Mouse (Mus musculus) large intestine, adult 2 months (tissue): Measurements from ENCODE around the gene Adprm. TPM values are rescaled to one million over a fixed set of nuclear protein-coding genes. Genes with fewer than 3 reads are reported as not detected.
"Not testable (repeated sequence)": the region's sequence is repeated elsewhere in the genome, so short reads cannot be mapped to it uniquely, and the experiment has no call there.

Experiments
- DNase-seq: peaks from one replicate; pipeline ENCODE4 v3.0.0-alpha.2; 2012; ENCODE audit warnings: low read depth, low spot score
- WGBS: fragments of 180-500 bp; shearing (Covaris S2); methylation state at CpG from one replicate; pipeline ENCODE4 v1.1.7; 2018; 5-methylcytosine and 5-hydroxymethylcytosine counted together
- polyA plus RNA-seq: library from polyadenylated mRNA; depleted of rRNA; stranded (reverse); fragments of >200 nt; gene quantifications from 2 replicates; pipeline ENCODE4 v1.2.3, GENCODE M21; 2012; rRNA removed

The Adprm gene
- 21.1 and 32.6 TPM in 2 replicates for polyA plus RNA-seq

GRCm38 (mm10) chr11:67052321-67052952 is at the start of gene Adprm, which contains the start of gene Sco1:
TSS of gene Adprm (minus strand) at chr11:67052594.
TSS of gene Sco1 (plus strand) at chr11:67052670.
- DNase-seq: peak; percentile 90
- WGBS: under 1% methylated on average over 50 of the region's 50 CpGs

GRCm38 (mm10) chr11:67101713-67102112 is 49.3 kb upstream of the Adprm start:
- WGBS: 26% methylated on average over 8 of the region's 8 CpGs

GRCm38 (mm10) chr11:67100169-67100568 is 47.8 kb upstream of the Adprm start:
- no peak for DNase-seq
- 27% methylated on average over 6 of the region's 6 CpGs for WGBS

More at GRCm38 (mm10) chr11:67101713-67102112, 49.3 kb upstream of the Adprm start:
- DNase-seq: no peak

- DNase-seq: no peak
- 90% methylated on average over 16 of the region's 16 CpGs for WGBS
Observed at GRCm38 (mm10) chr11:67099241-67099640, 46.8 kb upstream of the Adprm start.

- no peak for DNase-seq
- 71% methylated on average over 11 of the region's 11 CpGs for WGBS
Observed at GRCm38 (mm10) chr11:67098427-67098826, 46.0 kb upstream of the Adprm start.

- 91% methylated on average over 10 of the region's 10 CpGs for WGBS
- DNase-seq: no peak
Observed at GRCm38 (mm10) chr11:67097709-67098108, 45.3 kb upstream of the Adprm start.

GRCm38 (mm10) chr11:67094470-67094869 is 42.1 kb upstream of the Adprm start:
- 63% methylated on average over 29 of the region's 29 CpGs for WGBS

GRCm38 (mm10) chr11:67093652-67094051 is 41.3 kb upstream of the Adprm start:
- DNase-seq: no peak
- WGBS: 95% methylated on average over 5 of the region's 5 CpGs

More at GRCm38 (mm10) chr11:67094470-67094869, 42.1 kb upstream of the Adprm start:
- no peak for DNase-seq

- WGBS: 71% methylated on average over 9 of the region's 9 CpGs
- no peak for DNase-seq
Observed at GRCm38 (mm10) chr11:67093201-67093600, 40.8 kb upstream of the Adprm start.

GRCm38 (mm10) chr11:67092354-67092753 is 40.0 kb upstream of the Adprm start:
- 79% methylated on average over 12 of the region's 12 CpGs for WGBS
- DNase-seq: not testable (repeated sequence)

GRCm38 (mm10) chr11:67087225-67087624 is 34.8 kb upstream of the Adprm start:
- DNase-seq: no peak
- WGBS: 78% methylated on average over 12 of the region's 12 CpGs

GRCm38 (mm10) chr11:67086467-67087164 is 34.2 kb upstream of the Adprm start:
- DNase-seq: no peak

GRCm38 (mm10) chr11:67085489-67085888 is 33.1 kb upstream of the Adprm start:
- 2% methylated on average over 6 of the region's 6 CpGs for WGBS
- peak; percentile 69 for DNase-seq

More at GRCm38 (mm10) chr11:67086467-67087164, 34.2 kb upstream of the Adprm start:
- WGBS: 27% methylated on average over 9 of the region's 9 CpGs

- DNase-seq: no peak
- WGBS: 51% methylated on average over 32 of the region's 32 CpGs
Observed at GRCm38 (mm10) chr11:67083712-67084340, 31.4 kb upstream of the Adprm start.

GRCm38 (mm10) chr11:67083239-67083638 is 30.8 kb upstream of the Adprm start:
- WGBS: 71% methylated on average over 6 of the region's 6 CpGs
- no peak for DNase-seq

GRCm38 (mm10) chr11:67082793-67083192 is 30.4 kb upstream of the Adprm start:
- no peak for DNase-seq
- 74% methylated on average over 13 of the region's 13 CpGs for WGBS

GRCm38 (mm10) chr11:67082188-67082587 is 29.8 kb upstream of the Adprm start:
- WGBS: 86% methylated on average over 7 of the region's 7 CpGs
- DNase-seq: no peak

- WGBS: 6% methylated on average over 11 of the region's 11 CpGs
- peak; percentile 61 for DNase-seq
Observed at GRCm38 (mm10) chr11:67081125-67081649, 28.8 kb upstream of the Adprm start.

GRCm38 (mm10) chr11:67080168-67080567 is 27.8 kb upstream of the Adprm start:
- 2% methylated on average over 3 of the region's 3 CpGs for WGBS
- DNase-seq: peak; percentile 27

- DNase-seq: no peak
- 74% methylated on average over 11 of the region's 11 CpGs for WGBS
Observed at GRCm38 (mm10) chr11:67079740-67080139, 27.3 kb upstream of the Adprm start.
